Mouse (Mus musculus) left cerebral cortex, postnatal 36 days (tissue): ENCODE measurements around the gene Gpc5. TPM values are rescaled to one million over a fixed set of nuclear protein-coding genes. Genes with fewer than 3 reads are reported as not detected.

Experiments used
- DNase-seq, 2 experiments: peaks; one replicate each; pipeline ENCODE4 v3.0.0; 2021 to 2022; ENCODE audit warnings: low spot score in 2 of 2, mixed read lengths in 1 of 2
- intact Hi-C: fragments of 180-260 bp; cut with DNase I; formaldehyde crosslinking; loops from one replicate; pipeline ENCODE4 v1.15.1; 2025
- total RNA-seq, 2 experiments: library from RNA; stranded (reverse); gene quantifications; 2 replicates each; pipeline ENCODE4 v1.2.3; 2021

Gene Gpc5
- total RNA-seq, 2 experiments from 2014 or later = 31.3 to 34.0 TPM

DNA sequence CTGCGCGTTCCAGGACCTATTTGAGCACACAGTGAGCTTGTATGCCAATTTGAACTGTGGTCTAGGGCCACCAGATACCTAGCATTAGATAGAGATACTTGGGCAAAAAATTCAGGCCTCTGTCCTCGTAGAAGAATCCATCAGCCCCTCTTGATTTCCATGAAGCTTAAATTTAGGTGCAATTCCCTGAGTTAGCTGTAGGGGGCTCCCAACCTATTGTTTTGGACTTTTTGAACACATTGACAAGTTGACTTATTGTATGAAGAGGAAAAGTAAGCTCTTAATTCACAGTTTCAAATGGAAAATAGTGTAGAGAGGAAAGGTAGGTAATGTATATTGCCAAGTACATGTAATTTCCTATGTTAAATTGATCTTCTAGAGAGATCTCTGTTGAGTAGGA is 247.1 kb downstream of the Gpc5 start:
- intact Hi-C loops = no loop called here
- no peak for DNase-seq

DNA sequence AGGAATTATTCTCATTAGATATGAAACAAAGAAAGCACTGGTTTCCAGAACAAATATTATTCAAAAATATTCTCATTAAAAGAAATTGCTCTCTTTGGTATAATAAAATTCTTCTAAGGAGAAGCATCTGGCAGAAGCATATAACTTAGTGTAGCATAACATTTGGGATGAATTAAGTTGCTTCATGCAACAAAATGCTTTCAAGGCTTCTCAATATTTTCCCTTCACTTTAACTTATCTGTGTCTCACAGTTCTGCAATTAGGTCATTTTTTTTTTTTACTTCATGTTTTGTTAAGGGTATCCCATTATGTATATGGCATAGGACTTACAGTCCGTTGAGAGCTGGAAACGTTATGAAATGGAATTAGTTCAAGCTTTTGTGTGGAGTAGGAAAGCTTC is 250.6 kb downstream of the Gpc5 start:
- intact Hi-C loops = no loop called here
- DNase-seq = no peak

DNA sequence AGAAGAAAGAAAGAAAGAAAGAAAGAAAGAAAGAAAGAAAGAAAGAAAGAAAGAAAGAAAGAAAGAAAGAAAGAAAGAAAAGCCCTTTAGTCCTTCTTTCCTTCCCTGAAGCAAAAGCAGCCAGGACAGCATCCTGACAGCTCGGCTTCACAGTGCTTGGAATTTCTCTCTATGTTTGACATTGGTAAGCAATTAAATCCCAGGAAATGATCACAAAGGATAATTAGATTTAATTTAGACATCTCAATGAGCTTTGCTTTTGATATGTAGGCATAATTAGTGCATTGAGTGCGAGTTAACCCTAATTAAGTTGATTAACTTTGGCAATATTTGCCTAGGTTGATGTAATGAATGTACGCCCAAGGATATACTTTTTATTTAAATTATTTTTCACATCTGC is 257.4 kb downstream of the Gpc5 start:
- intact Hi-C loops = no loop called here
- no peak for DNase-seq

DNA sequence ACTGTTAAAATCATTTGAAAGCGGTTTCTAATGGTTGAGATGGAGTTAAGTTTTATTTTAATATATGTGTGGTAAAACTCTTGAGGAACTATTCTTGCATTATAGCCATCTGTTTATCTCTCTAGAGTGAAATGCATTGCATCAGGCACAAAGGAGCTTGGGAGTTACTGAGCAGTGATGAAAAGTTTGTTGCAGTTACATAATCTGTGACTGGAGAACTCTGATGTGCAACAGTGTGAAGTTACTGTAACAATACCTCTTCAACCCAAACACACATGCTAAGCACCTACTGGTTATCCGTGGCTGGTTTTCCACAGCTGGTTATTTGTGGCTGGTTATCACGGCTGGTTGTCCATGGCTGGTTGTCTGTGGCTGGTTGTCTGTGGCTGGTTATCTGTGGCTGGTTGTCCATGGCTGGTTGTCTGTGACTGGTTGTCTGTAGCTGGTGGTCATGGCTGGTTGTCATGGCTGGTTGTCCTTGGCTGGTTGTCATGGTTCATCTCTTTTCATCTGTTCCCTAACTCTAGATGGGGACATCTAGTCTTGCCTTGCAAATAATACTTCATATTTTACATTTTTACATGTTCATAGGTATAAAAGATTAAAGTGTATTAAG is 273.4 kb downstream of the Gpc5 start:
- intact Hi-C loops = no loop called here
- DNase-seq = no peak

DNA sequence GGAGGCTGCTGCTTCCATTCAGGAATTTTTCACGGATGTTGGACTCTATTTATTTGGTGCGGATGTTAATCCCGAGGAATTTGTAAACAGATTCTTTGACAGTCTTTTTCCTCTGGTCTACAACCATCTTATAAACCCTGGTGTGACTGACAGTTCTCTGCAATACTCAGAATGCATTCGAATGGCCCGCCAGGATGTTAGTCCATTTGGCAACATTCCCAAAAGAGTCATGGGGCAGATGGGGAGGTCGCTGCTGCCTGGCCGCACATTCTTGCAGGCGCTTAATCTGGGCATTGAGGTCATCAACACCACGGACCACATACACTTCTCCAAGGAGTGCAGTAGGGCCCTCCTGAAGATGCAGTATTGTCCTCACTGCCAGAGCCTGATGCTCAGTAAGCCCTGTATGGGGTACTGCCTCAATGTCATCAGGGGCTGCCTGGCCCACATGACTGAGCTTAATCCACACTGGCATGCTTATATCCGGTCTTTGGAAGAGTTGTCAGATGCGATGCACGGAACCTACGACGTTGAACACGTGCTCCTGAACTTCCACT is 277.7 kb downstream of the Gpc5 start:
- DNase-seq = no peak
- intact Hi-C loops = no loop called here

DNA sequence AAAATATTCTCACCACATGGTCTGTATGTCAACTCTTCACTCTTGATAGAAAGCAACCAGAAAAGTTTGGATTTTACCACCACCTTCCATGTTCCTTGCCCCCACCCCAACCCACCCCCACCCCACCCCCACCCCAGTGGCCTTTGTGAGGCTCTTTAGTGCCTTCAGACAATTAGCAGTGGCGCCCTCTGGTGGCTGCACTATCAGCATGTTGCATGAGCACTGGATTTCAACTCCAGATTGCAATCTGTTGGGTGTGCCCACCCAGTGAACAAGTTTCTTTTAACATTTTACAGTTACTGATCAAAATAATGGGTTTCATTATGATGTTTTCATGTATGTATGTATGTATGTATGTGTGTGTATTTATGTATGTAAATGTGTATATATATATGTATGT is 279.1 kb downstream of the Gpc5 start:
- intact Hi-C loops = no loop called here
- peak in 1 of 2 experiments; percentile 4 for DNase-seq

DNA sequence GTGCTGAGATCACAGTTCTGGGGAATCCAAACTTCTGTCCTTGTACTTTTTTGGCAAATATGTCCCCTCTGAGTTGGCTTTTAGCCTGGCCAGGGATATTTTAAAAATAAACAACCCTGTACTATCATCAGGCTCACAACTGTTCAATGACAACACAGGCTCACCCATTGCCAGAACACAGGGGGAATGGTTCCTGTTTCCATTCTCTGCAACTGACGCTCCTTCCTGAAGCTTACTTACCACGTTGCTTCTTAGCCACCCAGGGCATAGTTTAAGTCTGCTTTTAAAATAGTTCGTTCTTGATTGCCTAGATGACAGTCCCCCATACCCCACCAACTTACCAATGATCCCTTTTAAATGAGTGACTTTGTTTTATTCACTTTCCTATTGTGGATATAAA is 299.8 kb downstream of the Gpc5 start:
- no peak for DNase-seq
- intact Hi-C loops = loop anchor here (5.0 kb wide), 1 partner anchor 320 kb away; no protein-coding TSS in a partner anchor

DNA sequence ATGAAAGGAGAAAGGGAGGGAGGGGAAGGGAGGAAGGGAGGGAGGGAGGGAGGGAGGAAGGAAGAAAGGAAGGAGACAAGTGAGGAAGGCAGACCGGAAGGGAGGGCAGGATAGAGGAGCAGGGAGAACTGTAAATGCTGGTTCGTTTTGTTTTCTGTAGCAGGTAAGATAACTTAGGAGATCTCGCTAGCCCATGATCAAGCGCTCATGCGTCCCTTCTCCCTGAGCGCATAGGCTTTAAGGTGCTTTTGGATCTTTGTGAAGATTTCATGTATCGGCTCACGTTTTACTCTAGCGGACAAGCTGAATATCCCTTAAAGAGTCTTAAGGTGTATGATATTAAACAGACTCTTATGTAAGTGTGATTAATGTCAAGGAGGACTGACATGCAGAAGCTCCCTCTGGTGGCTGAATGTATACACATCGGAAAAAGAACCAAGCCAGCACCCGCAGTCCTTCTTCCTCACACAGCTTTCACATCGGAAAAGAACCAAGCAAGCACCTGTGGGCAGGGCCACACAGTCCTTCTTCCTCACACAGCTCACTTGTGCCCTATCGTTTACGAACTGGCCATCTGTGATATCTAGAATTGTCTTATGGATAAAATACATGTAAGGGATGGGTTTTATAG is 301.0 kb downstream of the Gpc5 start:
- peak; percentile 28 to 33 for DNase-seq
- intact Hi-C loops = loop anchor here (5.0 kb wide), 1 partner anchor 321 kb away; no protein-coding TSS in a partner anchor

DNA sequence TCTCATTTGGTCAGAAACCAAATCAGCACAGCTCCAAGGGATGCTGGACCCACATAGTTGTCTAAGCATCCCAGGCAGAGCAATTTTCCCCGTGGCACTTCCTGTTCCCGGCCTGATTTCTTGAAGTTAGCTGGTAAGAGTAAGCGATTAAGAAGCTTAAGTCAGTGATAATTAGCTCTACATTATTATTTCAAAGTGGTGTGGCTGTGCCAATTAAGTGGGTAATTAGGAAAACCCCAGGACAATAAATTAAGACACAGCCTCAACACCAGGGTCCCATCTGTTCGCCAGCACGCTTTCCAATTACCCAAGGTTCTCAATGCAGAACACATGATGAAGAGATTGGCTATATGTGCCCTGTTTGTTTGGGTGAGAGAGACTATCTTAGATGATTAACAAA is 314.6 kb downstream of the Gpc5 start:
- intact Hi-C loops = no loop called here
- DNase-seq = no peak

DNA sequence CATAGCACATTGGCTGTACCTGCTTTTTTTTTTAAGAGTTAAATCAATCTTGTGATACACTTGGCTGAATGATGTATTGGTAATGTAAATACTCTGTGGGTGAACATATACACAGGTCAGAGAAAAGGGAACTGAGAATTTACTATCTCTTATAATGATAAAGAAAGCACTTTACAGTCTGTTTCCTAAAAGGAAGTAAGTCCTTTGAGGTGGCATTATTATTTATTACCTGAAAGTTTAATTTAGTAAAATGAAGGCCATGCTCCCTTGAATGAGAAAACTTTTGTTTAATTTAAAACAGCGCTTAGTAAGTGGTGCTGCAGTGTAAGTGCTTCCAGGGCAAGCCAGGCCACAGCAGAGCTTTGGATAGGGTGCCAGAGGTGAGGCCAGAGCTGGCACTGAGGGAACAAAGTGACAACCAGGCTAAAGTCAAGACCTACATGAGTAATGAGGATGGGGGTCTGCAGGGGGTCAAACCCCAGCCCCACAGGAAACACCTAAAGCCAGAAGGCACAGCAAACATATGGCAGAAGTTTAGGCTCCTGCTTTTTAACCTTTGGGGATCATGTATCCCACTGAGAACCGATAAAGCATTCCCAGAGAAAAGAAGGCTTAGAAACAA is 315.4 kb downstream of the Gpc5 start:
- intact Hi-C loops = no loop called here
- DNase-seq = no peak

DNA sequence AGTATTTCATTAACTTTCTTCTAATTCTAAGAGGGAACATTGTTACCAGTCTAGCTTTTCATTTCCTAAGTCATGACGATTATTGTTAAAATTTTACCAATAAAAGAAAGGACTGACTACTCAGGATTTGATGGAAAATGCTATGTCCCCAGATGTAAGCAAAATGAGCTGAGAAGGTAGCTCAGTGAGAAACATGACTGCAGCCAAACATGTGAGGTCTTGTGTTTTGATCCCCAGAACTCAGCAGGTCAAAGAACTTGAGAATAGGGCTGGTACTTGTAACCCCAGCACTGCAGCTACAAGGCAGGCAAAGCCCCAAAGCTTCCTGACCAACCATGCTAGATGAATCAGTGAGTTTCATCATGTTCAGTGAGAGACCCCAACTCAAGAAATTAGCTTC is 318.9 kb downstream of the Gpc5 start:
- no peak for DNase-seq
- intact Hi-C loops = no loop called here

DNA sequence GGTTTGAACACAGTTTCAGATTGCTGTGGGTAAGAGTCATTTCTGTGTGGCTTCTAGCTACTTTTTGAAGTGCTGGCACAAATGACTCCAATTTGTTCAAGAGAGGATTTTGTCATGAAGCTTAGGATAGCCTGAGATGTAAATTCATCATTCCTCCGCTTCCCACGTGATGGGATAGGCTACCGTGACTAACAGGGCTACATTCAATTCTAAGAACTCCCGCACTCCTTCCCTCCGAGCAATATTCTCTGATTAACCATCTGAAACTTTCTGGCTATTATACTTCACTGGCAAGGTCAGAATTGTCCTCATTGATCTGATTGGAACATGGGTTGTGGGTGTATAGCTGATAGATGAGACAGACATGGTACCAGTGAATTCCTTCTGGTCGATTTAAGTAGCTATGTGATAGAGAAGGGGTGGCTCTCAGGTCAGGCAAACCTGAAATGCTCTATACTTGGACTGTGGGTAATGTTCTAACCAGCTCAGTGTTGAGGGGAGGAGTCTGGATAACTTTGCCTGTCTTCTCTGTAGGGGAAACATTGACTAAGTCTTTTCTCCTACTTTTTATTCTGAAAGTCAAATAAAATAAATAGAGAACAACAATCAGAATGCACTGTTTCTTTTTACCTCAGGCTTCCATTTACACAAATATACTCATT is 319.6 kb downstream of the Gpc5 start:
- intact Hi-C loops = no loop called here
- DNase-seq = no peak

DNA sequence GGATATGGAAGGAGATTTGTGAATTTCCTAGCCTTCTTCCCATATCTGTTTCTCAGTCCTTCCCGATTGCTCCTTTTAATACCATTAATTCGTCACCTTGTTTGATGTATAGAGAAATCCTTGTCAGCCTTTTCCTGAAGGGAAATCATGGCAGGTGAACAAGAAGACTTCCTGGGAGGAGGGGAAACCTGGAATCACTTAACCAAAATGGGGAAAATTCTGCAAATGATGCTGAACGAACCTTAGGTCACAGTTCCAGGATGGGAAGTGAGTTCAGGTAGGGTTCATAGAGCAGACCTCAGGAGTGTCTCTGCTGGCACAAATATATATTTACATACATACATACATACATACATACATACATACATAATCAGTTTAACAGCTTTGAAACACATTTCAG is 320.8 kb downstream of the Gpc5 start:
- no peak for DNase-seq
- intact Hi-C loops = no loop called here

DNA sequence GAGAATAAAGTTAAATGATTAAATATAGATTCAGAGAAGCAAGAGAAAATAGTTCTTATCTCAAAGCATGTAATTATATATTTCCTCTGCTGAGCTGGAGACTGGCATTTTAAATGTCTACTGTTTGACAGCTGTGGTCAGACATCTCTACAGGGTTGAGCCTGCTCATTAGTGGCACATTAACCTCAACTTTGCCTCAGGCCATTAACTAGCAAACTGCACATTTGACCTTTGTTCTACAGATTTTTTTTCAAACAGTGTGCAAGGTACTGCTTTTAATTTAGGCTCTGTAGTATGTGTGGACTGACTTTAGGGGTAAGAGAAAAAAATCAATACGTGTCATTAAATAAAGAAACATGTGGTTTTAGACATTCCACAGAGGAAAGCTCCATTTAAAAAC is 321.4 kb downstream of the Gpc5 start:
- no peak for DNase-seq
- intact Hi-C loops = no loop called here

DNA sequence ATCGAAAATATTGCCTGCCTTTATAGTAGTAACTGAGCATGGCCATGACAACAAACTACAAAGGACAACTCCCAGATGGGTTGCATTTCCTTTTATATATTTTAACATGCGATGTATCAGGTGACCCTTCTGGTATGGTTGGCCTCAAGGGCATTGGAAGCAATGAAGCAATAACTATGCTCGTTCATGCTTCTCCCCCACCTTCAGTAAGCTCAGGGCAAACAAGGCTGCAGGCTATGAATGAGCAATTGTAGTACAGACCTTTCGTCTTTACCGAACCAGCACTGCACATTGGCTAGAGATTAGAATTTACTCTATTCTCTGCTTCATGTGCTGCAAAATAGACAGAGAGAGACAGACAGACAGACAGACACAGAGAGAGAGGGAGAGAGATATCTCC is 322.5 kb downstream of the Gpc5 start:
- intact Hi-C loops = no loop called here
- DNase-seq = no peak

DNA sequence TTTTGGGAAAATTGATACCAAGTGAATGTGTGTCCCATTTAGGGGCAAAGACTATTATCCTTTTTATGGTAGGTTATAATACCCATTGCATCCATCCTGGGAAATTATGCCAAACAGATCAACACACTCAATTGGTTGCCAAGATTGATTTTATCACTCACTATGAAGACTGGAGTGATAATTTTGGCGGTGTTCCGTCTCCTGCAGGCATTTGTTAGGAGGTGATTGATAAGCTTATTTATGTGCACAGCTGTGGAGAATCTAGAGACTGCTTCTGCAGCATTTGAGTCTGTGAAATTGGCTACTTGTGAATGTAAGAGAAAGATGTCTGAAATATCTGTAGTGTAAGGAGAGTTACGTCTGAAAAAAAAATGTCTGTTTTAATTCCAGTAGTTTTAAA is 340.0 kb downstream of the Gpc5 start:
- no peak for DNase-seq
- intact Hi-C loops = no loop called here

DNA sequence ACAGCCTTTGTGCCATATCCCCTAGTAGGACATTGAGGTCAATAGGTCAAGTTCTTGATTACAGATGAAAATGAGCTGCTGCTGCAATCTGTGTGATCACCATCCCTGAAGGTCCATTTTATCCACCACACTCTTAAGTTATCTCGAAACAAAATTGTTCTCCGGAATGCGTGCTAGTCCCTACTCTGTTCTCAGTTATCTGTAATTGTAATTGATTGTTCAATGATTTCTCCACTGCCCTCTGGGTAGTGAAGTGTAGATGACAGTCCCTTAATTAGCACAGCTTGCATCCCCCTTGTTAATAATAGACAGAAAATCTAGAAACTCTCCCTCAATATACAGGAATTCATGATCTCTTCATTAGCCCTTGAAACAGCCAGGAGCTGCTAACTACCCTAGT is 340.4 kb downstream of the Gpc5 start:
- no peak for DNase-seq
- intact Hi-C loops = no loop called here

DNA sequence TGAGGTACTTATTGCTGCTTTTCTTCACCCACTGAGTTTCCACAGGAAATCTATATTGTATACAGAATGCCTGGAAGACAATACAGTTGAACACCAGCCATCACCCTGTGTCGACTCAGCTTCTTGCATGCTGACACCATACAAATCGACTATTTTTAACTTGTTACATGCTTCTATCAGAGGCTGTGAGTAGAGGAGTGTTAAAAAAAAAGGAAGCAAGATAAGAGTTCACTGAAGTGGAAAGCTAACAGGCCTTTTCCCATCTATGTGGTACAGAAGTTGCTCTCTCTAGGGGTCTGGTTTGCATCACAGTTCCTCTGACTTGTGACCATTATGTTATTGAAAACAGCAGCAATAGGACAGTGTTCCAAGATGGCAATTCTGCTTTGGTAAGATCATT is 344.6 kb downstream of the Gpc5 start:
- intact Hi-C loops = no loop called here
- no peak for DNase-seq

DNA sequence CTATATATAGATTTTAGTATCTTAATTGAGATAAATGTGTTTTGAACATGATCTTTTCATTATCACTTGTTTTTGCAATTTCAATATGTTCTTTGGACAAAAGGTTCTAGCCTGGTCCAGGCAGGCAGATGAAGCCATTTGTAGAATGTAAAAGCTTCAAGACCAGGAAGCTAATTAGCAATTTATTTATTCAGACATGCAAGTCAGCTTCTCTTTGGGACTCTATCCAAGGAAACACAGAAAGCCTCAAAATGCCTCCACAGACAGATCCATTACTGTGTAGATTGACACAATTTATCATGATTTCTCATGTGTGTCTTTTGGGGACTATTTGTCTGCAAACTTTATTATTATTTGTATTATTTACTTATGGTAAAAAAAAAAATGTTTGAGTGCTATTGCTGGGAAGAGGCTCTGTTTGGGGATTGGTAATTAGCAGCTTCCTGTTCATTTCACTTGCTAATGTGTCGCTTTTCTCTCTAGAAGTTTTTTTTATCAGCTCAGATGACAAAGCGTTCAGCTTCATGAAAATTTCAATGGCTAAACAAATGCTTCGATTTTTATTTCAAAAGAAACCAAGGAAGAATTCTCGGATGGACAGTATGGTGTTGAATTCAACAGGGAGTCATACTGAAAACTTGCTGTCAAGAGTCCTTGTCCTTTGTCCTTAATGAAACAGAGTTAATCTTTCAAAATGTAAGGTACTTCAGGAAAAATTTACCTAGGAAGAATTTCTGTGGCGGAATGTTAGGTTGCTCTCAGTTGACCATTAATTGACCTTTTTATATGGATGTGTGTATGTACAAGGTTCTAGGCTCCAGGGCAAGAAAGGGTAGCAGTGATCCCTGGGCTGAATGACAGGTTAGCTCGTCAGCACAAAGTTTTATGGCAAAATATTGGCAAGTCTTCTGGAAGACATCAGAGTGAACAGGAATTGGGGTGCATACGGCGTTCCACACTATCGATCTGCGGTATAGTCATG is 353.1 kb downstream of the Gpc5 start:
- intact Hi-C loops = no loop called here
- no peak for DNase-seq
